Mouse (Mus musculus): ENCODE results near the gene Zfp598.

DNA sequence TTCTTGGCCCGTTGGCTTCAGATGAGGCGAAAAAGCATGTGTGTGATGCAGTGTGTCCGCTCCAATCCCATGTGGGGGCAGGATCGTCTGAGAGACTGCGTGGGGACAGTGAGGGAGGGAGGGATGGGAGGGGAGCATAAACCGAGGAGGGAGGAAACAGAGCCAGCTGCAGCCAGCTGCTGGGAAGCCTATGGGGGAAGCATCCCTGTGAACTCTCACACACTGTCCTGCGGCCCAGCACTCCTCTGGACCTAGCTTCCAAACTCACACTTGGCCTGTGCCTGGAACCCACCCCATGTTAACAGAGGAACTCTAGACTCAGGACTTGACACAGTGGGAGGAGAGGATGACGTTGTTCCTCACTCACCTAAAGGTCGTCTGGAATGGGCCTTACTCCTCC, 30.6 kb upstream of the Zfp598 start:
- no peak for TF ChIP-seq CTCF (IDR thresholded peaks at IDR 0.05; ENCODE audit: control insufficient read depth, insufficient read depth, insufficient replicate concordance, low read depth, low read length)
- TF ChIP-seq POLR2A (IDR thresholded peaks at IDR 0.05; ENCODE audit: control insufficient read depth, low read depth, low read length) = no peak

Data from testis, adult 2 months (tissue).